Mouse (Mus musculus) CD8-positive naive resting alpha-beta T cell, adult 2 months (primary cell): ENCODE measurements around the gene Gm37240.

ENCODE experiments used
- DNase-seq, 2 experiments: peaks; one replicate each; pipeline ENCODE4 v3.0.0; 2022; ENCODE audit warnings: low read depth in 2 of 2, low spot score in 2 of 2

Gm37240 gene

GRCm38 (mm10) chr3:85106956-85107355 lies 780.4 kb downstream of the Gm37240 start:
- no peak for DNase-seq

GRCm38 (mm10) chr3:85104301-85104700 lies 783.0 kb downstream of the Gm37240 start:
- DNase-seq, result no peak

GRCm38 (mm10) chr3:85080882-85081558 lies 806.3 kb downstream of the Gm37240 start:
- no peak for DNase-seq

GRCm38 (mm10) chr3:85064113-85064512 lies 823.2 kb downstream of the Gm37240 start:
- no peak for DNase-seq

GRCm38 (mm10) chr3:85060153-85060552 lies 827.2 kb downstream of the Gm37240 start:
- DNase-seq, result no peak

GRCm38 (mm10) chr3:85057245-85057644 lies 830.1 kb downstream of the Gm37240 start:
- DNase-seq, result no peak

- DNase-seq, result no peak
Observed at GRCm38 (mm10) chr3:85053526-85053925, 833.8 kb downstream of the Gm37240 start.

GRCm38 (mm10) chr3:85052196-85052595 lies 835.1 kb downstream of the Gm37240 start:
- DNase-seq, result no peak

GRCm38 (mm10) chr3:85048569-85048968 lies 838.7 kb downstream of the Gm37240 start:
- no peak for DNase-seq

- no peak for DNase-seq
Observed at GRCm38 (mm10) chr3:85043679-85044218, 843.6 kb downstream of the Gm37240 start.

- DNase-seq, result no peak
Observed at GRCm38 (mm10) chr3:85042126-85042525, 845.2 kb downstream of the Gm37240 start.

GRCm38 (mm10) chr3:85029141-85029540 lies 858.2 kb downstream of the Gm37240 start:
- no peak for DNase-seq

GRCm38 (mm10) chr3:85024817-85025705 lies 862.3 kb downstream of the Gm37240 start:
- no peak for DNase-seq

GRCm38 (mm10) chr3:85024237-85024636 lies 863.1 kb downstream of the Gm37240 start:
- no peak for DNase-seq

GRCm38 (mm10) chr3:85022800-85023199 lies 864.5 kb downstream of the Gm37240 start:
- no peak for DNase-seq

GRCm38 (mm10) chr3:85021816-85022215 lies 865.5 kb downstream of the Gm37240 start:
- no peak for DNase-seq

GRCm38 (mm10) chr3:85020137-85020536 lies 867.2 kb downstream of the Gm37240 start:
- no peak for DNase-seq

- DNase-seq, result no peak
Observed at GRCm38 (mm10) chr3:85015667-85016066, 871.7 kb downstream of the Gm37240 start.

GRCm38 (mm10) chr3:85012889-85013288 lies 874.4 kb downstream of the Gm37240 start:
- DNase-seq, result no peak

- no peak for DNase-seq
Observed at GRCm38 (mm10) chr3:85005257-85005656, 882.1 kb downstream of the Gm37240 start.

GRCm38 (mm10) chr3:84988880-84989279 lies 898.4 kb downstream of the Gm37240 start:
- DNase-seq, result no peak

- no peak for DNase-seq
Observed at GRCm38 (mm10) chr3:84985121-84985625, 902.1 kb downstream of the Gm37240 start.
